Mouse (Mus musculus) embryo, embryonic 11.5 days (tissue): ENCODE measurements around the gene Vdr.

Experiments used
- DNase-seq: peaks from one replicate; pipeline ENCODE4 v3.0.0-alpha.2; 2012; ENCODE audit warnings: low read depth, low spot score

Vdr gene

DNA sequence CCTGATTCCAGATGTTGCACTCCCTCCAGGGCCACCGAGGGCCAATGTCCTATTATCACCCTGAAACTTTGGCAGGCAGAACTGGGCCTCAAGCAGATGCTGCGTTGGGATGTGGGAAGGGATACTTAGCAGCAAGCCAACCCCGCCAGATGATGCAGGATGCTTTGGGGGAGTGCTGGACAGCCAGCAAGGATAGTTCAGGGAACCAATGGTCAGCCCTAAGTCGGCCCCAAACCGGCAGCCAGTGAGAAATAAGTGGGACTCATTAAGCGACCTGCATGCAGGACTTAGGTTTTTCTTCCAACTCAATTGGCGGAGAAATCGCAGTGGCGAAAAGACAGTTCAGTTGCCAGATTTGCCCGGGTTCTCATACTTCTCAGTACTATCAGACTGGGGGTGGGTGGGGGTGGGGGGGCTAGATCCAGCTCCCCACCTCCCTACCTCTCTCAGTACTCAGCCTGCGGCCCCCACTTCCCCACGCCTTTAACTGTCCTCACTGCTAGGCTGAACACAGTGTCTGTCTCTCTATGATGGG lies 80.1 kb downstream of the Vdr start:
- DNase-seq = no peak

DNA sequence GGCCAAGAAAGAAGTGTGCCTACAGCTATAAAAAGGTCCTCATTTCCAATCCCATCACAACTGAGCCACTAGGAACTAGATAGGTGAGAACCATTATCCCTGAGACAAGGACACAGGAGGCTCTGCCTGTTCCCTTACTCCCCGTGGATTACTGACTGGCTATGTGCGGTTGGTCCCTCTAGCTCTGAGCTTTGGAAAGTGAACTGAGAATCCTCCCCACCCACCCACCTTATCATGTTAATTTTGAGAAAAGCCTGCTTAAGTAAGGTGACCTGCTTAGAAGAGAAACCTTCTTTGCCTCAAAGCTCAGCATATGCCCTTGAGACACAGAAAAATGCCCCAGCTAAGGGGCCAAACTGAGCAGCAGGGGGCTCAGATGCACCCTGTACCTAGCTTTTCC lies 81.0 kb downstream of the Vdr start:
- no peak for DNase-seq

DNA sequence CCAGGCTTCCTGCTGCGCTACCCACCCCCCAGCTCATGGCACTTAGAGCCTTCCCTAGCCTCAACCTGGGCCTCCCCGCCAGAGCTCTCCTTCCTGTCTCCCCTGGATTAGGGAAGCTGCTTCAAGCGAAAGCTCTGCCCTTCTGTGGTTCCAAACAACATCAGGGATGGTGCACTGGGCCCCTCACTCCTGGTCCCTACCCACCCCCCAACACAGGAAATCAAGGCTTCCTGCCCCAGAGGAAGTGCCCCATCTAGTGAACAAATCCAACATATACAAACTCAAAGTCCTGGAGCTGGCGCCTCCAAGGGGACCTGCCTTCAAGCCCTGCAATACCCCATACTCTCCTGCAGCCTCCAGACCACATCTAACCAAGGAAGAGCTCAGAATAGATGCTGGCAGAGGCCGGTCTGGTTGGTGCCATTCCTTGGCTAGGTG lies 81.5 kb downstream of the Vdr start:
- no peak for DNase-seq

DNA sequence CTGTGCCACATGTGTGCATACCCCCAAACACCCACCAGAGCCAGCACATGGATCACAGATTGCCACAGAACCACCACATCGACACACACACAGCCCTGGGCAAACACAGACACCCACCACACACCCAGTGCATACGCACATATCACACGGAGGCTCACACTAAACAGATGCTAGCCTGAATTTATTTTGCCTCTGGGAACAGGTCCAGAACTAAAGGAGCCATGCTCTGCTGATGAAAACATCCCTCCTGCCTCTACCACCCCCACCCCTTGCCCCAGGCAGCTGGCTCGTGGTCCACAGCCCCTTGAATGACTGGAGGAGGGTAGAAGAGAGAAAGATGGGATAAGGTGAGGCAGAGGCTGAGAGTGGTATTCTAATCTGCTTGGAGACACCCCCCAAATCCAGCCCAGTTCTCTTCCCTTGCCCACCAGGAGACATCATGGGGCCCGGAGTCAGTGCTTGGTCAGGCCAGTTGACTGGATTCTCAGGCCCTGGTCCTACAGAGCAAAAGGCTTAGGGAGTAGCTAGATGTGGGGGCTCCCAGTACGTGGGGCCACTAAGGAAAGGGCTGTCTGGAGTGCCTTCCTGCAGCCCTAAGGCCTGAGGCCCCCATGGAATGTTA lies 82.1 kb downstream of the Vdr start:
- no peak for DNase-seq

DNA sequence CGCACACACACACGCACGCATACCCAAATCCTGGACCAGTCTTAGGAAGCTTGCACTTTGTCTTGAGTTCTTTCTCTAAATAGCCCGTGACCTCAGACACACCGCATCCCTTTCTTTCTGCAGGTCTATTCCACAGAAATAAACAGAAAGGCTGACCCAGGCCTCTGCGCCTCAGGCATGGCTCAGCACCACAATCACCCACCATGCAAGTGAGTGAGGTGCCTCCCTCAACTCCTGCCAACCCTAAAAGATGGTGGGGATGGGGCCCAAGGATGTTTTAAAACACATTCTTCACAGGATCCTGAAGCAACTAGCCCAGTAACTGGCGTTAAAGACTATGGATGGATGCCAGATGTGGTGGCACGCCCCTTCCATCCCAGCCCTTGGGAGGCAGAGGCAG lies 83.0 kb downstream of the Vdr start:
- DNase-seq = no peak

DNA sequence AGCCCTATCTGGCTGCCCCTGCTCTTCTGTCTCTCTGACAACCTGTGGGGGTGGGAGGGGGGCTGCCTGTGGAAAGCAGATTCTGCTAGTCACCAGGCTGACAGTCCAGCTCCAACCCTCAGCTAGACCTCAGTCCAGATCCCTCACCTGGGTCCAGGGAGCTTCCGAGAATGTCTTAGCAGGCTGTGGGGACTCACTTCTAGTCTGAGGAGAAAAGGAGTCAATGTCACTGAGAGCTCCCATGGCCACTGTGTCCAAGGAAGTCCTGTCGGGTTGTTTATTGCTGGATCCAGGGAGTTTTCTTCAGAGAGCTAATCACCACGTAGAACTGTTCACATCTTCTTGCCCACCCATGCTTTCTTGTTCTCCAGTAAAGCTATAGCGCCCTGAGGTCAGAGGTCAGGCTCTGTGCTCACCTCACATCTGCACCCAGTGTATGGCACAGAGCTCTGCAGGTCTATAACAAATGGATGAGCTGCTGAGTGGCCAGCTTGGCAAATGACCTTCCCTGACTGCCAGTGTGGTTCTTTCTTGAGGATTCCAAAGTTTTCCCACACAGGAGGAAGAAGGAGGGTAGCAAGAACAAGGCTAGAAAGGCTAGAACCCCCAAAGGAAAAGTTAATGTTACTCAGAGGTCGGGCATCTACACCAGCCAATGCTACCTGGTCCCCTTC lies 83.7 kb downstream of the Vdr start:
- no peak for DNase-seq

DNA sequence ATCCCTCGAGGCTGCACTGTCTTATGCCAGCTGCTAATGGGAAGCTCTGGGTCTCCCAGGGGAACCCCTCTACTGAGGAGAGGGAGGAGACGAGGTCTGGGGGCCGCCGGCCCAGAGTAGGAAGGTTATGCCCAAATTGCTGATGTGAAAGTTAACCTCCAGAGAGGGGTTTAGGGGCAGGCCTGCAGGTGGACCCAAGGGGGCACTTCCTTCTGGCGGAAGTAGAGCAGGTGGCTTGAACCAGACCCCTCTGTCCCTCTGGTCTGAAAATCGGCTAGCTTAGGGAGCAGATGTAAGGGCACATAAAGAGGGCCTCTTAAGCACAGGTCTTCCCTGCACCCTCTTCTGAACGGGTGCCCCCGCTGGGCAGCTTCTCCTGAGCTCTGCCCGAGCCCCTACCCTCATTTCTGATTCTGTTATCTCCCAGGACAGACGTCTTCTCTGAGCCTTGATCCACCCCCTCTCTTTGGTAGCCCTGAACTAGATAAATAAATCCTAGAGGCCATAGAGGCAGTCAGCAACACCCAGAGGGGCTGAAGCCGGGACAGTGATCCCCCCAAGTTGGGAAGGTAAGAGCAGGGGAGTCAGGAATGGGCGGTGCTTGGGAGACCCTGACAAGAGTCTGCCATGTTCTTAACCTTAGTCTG lies 84.4 kb downstream of the Vdr start:
- DNase-seq = no peak

DNA sequence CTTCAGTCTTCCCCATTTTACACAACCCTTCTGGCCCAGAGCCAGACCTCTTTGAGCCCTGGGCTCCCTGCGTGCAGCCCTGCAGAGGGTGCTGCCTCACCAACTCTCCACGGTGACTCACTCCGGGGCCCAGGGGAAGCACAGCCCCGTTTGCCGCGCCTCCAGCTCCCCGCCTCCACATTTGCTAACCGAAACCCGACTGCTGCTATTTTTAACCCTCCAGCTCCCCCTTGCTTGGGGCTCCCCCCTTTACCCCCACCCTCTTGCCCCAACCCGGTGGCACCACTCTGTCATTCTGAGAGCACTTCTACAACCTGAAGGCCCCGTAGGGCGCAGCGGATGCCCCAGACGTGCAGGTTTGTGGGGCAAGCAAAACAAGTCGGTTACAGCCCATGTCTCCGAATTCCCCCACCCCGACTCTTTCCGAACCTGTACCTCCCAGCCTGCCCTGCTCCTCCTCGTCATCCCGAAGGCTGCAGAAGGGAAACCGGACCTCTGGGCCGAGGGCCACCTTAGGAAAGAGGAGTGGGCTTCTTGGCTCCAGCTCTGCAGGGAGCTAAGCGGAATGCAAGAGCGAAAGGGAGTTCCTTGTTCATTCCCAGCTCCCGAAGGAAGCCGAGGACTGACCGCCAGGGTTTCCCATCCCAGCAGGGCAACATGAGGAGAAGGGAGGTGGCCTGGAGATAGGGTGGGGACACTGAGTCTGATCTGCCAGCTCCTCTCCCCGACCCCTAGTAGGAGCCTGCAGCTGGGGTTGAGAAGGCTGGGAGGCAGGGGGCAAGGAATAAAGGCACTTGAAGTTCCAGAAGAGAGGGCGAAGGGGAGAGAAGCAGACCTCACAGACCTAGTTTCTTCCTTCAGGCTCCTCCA lies 85.1 kb downstream of the Vdr start:
- no peak for DNase-seq

DNA sequence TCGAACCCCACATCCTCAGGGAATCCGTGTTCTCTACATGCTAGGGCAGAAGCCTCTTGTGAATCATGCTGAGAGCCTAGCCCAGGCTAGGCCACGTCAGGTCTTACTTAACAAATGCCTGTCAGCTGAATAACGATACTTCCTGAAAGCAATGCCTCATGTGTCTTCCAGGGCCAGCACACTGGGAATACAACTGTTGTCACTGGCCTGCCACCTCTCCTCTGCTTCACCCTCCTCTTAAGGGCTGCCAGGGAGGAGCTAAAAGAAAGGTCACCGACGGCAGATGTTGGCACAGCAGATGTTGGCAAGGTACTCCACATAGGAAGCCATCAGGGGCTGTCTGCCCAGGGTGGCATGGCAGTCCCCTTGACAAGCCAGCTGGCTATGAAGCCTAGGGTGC lies 86.4 kb downstream of the Vdr start:
- no peak for DNase-seq

DNA sequence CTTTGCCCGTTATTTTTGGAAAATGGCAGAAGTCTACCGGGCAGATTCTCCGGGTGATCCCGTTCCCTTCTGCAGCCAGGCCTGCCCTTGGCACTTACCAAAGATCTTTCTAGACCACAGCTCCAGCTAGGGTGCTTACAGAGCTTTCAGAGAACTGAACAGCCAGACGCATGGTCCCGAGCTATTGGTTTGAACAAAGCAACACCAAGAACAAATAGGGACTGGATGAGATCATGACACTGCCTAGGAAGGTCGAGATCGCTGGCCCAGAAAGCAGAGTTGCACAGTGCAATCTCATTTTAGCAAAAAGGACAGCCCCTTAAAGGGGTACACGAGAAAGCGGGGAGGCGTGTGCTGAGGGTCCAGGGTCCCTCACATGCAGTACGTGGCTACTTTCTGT lies 87.0 kb downstream of the Vdr start:
- DNase-seq = no peak

DNA sequence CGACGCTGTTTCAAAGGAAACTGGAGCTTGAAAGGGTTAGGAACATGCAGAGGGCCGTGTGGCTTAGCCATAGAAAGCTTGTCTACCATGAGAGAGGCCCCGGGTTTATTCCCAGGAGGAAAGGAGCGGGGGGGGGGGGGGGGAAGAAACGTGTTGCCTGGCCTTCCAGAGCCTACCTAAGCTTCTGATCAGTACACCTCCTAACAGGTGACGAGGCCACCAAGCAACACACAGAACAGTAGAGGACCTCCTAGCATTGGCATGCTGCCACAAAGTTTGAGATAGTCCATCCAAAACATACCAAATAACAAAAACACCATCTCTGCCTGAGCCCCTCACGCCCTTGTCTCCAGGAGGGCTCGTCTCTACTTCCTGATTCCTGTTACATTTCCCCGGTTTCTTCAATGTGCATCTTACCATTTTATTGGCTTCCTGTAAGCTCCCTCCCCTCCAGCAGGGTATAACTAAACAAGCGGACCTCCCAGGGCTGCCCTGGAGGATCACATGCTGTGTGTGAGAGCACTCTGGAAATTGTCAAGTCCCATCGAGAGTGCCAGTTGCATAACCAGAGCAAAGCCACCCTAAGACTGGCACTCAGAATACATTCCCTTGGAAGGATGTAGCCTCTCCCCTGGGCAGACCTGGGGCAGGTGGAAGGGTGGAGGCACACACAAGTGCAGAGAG lies 87.7 kb downstream of the Vdr start:
- no peak for DNase-seq

DNA sequence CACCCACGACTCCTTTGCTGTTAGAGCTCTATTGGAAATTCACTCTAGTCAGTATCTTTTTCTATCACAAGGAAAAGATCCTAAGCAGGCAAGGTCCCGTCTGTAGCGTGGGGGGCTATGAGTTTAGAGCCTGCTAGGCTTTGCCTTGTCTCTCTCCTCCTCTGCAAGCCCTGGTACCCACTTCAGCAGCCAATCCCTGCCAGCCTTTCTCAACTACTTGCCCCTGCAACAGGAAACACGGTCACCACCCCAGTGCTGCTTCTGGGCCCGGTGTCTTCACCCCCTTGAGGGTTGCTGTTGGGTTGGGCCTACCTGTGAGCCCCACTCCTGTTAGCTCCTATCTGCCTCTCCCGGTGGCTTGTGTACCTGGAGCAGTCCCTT lies 88.5 kb downstream of the Vdr start:
- DNase-seq = no peak

DNA sequence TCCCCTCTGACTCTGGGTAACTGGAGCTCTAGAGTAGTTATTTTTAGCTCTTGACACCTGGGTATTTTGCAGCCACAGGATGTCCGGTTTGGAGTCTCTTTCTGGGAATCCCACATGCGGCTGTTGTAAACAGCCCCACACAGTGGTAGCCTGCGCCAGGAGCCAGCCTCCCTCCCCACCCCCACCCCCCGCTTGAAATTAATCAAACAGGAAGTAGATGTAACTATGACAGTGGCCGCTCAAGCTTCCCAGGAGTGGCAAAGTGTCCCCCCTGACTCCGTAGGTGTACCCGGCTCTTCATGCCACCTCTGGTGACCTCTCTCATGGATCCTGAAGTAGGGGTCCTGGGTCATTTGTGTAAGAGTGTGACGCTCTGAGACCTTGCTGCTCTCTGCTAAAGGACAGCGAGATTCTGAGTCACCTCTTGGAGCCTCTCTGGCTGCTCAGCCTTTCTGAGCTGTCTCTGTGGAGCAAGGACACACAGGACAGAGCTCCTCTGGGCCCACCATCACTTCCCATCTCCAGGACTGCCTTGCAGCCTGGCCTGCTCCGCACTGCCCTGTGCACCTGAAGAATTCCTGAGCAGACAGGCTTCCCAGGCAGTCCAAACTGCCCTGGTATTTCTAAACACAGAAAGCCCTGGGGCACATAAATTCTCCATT lies 89.0 kb downstream of the Vdr start:
- DNase-seq = no peak

DNA sequence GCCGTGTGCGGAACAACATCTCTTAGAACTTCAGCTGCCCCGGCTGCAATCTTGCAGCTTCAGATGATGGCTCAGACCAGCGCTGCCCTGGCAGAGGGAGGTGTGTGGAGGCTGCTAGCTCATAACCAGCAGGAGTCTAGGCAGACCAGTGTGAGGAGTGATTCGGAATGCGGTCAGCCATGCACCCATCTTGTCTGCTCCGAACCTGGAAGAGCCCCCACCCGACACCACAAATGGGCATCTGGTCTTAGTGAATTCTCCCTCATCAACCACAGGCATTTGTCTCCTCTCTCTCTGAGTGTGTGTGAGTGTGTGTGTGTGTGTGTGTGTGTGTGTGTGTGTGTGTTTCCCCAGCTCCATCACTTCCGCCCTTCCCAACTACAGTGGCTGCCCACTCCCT lies 90.5 kb downstream of the Vdr start:
- no peak for DNase-seq

DNA sequence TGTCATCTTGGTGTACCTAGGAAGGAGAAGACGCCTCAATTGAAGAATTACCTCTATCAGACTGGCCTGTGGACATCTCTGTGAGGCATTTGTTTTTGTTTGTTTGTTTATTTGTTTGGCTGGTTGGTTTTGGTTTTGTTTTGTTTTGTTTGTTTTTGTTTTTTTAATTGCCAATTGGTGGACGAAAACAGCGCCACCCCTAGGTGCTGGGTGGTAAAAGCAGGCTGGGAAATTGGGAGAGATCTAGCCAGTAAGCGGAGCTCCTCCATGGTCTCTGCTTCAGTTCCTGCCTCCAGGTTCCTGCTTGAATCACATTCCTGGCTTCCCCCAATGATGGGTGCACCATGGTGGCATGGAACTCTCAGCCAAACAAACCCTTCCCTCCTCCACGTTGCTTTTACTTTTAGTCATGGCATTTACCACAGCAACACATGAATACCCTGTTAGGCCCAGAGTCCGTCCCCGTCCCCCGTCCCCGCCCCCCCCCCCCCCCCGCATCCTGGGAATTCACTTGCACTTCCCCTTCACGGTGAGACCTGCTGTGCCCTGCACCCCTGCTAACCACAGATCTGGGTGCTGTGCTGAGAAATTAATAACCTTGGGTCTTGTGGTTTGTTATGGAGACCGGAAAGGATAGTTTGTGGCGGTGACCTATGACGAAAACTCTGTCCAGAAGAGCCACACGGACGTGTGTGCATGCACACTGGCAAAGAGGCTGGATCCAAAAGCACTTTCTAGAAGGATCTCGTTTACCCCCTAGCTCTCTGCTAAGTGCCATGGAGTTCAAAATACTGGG lies 94.0 kb downstream of the Vdr start:
- no peak for DNase-seq

DNA sequence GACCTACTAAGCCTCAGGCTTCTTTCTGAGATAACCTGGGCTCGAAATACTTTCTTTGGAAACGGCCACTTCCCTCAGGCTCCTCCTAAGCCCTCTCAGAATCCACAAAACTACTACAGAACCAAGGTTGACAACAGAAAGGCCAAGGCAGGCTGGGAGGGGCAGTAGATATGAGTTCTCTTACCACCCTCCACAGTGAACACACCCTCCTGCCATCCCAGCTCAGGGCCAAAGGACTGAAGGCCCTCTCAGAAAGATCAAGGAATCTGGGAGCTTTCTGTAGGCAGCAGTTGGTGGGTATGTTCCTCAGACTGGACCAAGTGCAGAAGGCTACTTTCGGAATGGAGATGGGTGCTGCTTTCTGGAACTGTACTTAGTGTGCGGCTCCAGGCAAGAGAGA lies 95.2 kb downstream of the Vdr start:
- DNase-seq = no peak

DNA sequence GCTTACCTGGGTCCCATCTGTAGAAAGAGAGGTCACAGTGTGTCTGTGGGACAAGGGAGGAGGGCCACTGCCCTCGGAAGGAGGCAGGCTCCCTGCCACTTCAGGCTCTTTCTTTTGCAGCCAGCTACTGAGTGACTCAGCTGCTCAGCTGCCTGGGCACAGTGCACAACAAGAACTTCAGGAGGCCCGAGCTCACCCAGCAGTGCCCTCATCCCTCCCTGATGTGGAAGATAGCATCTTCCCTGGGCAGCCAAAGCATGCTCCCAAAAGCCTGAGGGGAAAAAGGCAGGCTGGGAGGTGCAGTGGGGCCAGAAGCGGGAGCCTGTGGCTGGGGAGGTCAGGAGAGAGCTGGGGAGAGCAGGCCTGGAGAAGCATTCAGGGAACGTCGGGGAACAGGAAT lies 95.7 kb downstream of the Vdr start:
- DNase-seq = no peak

DNA sequence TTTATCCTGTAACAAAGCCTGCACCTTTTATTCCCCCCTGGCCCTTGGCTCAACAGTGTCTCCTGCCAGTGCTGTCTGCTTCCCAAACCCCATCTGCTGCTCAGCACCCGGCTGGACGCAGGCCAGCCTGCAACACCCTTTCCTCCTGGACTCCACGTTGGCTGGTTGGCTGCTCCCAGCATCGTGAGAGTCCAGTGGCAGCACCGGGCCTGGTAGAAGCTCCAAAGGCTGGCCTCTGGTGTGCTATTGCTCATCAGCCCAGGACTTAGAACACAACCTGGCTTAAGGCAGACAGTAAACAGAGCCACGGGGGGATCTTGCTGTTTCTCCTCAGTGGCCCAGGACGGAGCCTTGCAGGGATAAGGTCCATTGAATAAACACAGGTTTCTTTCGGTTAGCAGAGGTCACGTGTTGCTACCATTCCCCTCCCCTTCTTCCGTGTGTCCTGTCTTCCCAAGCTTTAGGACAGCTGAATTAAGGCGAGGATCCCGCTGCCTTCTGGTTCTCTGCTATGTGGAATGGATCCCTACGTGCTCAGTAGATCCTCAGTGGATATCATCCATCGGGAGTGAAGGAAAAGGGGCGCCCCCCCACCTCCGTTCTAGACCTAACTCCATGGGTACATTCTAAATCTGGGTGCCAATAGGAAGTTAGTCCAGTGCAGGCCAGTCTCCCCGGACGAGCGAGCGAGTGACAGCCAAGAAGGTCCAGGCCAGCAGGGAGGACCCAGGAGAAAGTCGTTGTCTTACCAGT lies 96.8 kb downstream of the Vdr start:
- no peak for DNase-seq

DNA sequence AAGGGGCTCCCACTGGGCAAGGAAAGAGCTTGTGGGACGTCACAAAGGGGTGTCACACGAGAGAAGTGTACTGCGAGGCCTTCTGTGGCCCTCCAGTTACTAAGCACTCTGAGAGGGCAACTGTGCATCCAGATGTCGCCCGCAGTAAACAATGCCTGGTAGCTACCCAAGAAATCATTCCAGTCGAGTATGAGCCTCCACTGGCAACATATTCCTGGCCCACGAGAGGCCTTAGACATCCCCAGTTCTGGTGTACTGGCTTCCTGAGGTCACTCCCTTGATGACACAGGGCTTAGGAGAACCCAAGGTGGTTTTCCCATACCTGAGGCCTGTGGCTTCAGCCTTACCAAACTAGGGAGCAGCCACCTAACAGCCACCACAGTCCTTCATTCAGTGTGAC lies 97.6 kb downstream of the Vdr start:
- no peak for DNase-seq
